Mouse (Mus musculus) CH12.LX (cell line): ENCODE data around the gene Tll2. TPM values are rescaled to one million over a fixed set of nuclear protein-coding genes. Genes with fewer than 3 reads are reported as not detected.

Experiments
- DNase-seq: peaks from one replicate; pipeline ENCODE4 v3.0.0-alpha.2; 2013; ENCODE audit errors: extremely low read depth
- H3K27ac ChIP-seq: 2 replicates; pipeline ENCODE4 v1.5.1; 2012; ENCODE audit warnings: low read depth, mild to moderate bottlenecking, control low read depth, moderate library complexity; ENCODE audit not compliant: insufficient read depth
- H3K27me3 ChIP-seq: replicated peaks from 2 replicates; pipeline ENCODE3; 2012; ENCODE audit warnings: inconsistent platforms
- H3K36me3 ChIP-seq, 2 experiments: replicated peaks in 1 of 2; 2 replicates each; pipeline versions ENCODE3 to v1.6.1; 2012; ENCODE audit warnings: inconsistent platforms in 1 of 2, low read length in 1 of 2, mild to moderate bottlenecking in 1 of 2, mixed read lengths in 1 of 2, moderate library complexity in 1 of 2; ENCODE audit not compliant: control insufficient read depth in 1 of 2, insufficient read depth in 1 of 2
- H3K4me1 ChIP-seq, 2 experiments: 2 replicates each; pipeline ENCODE4 v1.6.1; 2012; ENCODE audit warnings: inconsistent platforms in 1 of 2, moderate library complexity in 1 of 2; ENCODE audit not compliant: insufficient read depth in 2 of 2, control insufficient read depth in 1 of 2
- H3K4me2 ChIP-seq: 2 replicates; pipeline ENCODE4 v1.6.1; 2012; ENCODE audit warnings: low read depth, mild to moderate bottlenecking, control low read depth; ENCODE audit not compliant: poor library complexity, insufficient read depth, severe bottlenecking
- H3K4me3 ChIP-seq, 3 experiments: fragments of 150-350 bp in 1 of 3; sonication (generic) in 1 of 3; replicated peaks in 1 of 3; 2 replicates each; pipeline versions ENCODE3 to v1.5.1; 2011 to 2012; ENCODE audit warnings: low read depth in 2 of 3, low read length in 2 of 3, mild to moderate bottlenecking in 2 of 3, moderate library complexity in 2 of 3, control low read depth in 1 of 3, improper control_type of control experiment in 1 of 3, inconsistent platforms in 1 of 3, mixed read lengths in 1 of 3; ENCODE audit not compliant: poor library complexity in 1 of 3
- H3K79me2 ChIP-seq: replicated peaks from 2 replicates; pipeline ENCODE4 v1.6.1; 2012; ENCODE audit warnings: mild to moderate bottlenecking, moderate library complexity; ENCODE audit not compliant: control insufficient read depth, poor library complexity, insufficient read depth, severe bottlenecking; ENCODE audit errors: extremely low read depth
- H3K9ac ChIP-seq: 2 replicates; pipeline ENCODE4 v1.6.1; 2012; ENCODE audit warnings: low read depth, mild to moderate bottlenecking, control low read depth, moderate library complexity; ENCODE audit not compliant: insufficient read depth
- H3K9me3 ChIP-seq: replicated peaks from 2 replicates; pipeline ENCODE3; 2012; ENCODE audit warnings: low read length, inconsistent platforms, mixed read lengths
- BHLHE40 ChIP-seq: IDR thresholded peaks from 2 replicates; pipeline ENCODE4 v1.6.1; 2011; ENCODE audit warnings: mild to moderate bottlenecking, low read depth, low read length, improper control_type of control experiment
- CHD1 ChIP-seq: IDR thresholded peaks from 2 replicates; pipeline ENCODE4 v1.6.1; 2012; ENCODE audit warnings: low read depth, low read length, improper control_type of control experiment, inconsistent platforms
- CTCF ChIP-seq, 2 experiments: IDR thresholded peaks in 1 of 2; conservative IDR thresholded peaks in 1 of 2; 2 replicates each; pipeline ENCODE4 v1.5.1; 2011 to 2012; ENCODE audit warnings: low read depth in 2 of 2, low read length in 2 of 2, improper control_type of control experiment in 1 of 2, inconsistent platforms in 1 of 2, mild to moderate bottlenecking in 1 of 2, moderate library complexity in 1 of 2
- EP300 ChIP-seq: IDR thresholded peaks from 2 replicates; pipeline ENCODE4 v1.6.1; 2011; ENCODE audit warnings: low read length, improper control_type of control experiment
- HCFC1 ChIP-seq: IDR thresholded peaks from 2 replicates; pipeline ENCODE4 v1.6.1; 2012; ENCODE audit warnings: low read depth, mild to moderate bottlenecking, inconsistent platforms, low read length, improper control_type of control experiment
- IRF4 ChIP-seq: IDR thresholded peaks from 2 replicates; pipeline ENCODE4 v1.6.1; 2014; ENCODE audit warnings: low read depth, mild to moderate bottlenecking, inconsistent platforms, low read length, improper control_type of control experiment
- JUN ChIP-seq: IDR thresholded peaks from 2 replicates; pipeline ENCODE4 v1.6.1; 2011; ENCODE audit warnings: low read depth, mild to moderate bottlenecking, low read length, improper control_type of control experiment, moderate library complexity; ENCODE audit not compliant: insufficient read depth
- JUND ChIP-seq: conservative IDR thresholded peaks from 2 replicates; pipeline ENCODE4 v1.6.1; 2011; ENCODE audit warnings: low read depth, low read length, improper control_type of control experiment
- MAZ ChIP-seq: IDR thresholded peaks from 2 replicates; pipeline ENCODE4 v1.6.1; 2012; ENCODE audit warnings: low read depth, mild to moderate bottlenecking, inconsistent platforms, low read length, improper control_type of control experiment, moderate library complexity
- MEF2A ChIP-seq: IDR thresholded peaks from 2 replicates; pipeline ENCODE4 v1.6.1; 2014; ENCODE audit warnings: low read depth, mild to moderate bottlenecking, inconsistent platforms, low read length, improper control_type of control experiment, borderline replicate concordance
- MXI1 ChIP-seq: IDR thresholded peaks from 2 replicates; pipeline ENCODE4 v1.6.1; 2011; ENCODE audit warnings: mild to moderate bottlenecking, low read depth, low read length, improper control_type of control experiment
- MYC ChIP-seq: IDR thresholded peaks from 2 replicates; pipeline ENCODE4 v1.6.1; 2011; ENCODE audit warnings: low read depth, mild to moderate bottlenecking, improper control_type of control experiment, low read length
- POLR2A ChIP-seq: IDR thresholded peaks from 2 replicates; pipeline ENCODE4 v1.6.1; 2011; ENCODE audit warnings: low read depth, mild to moderate bottlenecking, improper control_type of control experiment, low read length
- RCOR1 ChIP-seq: conservative IDR thresholded peaks from 2 replicates; pipeline ENCODE4 v1.6.1; 2012; ENCODE audit warnings: low read depth, mild to moderate bottlenecking, inconsistent platforms, low read length, improper control_type of control experiment
- SIN3A ChIP-seq: IDR thresholded peaks from 2 replicates; pipeline ENCODE4 v1.6.1; 2012; ENCODE audit warnings: low read length, improper control_type of control experiment, inconsistent platforms
- SMC3 ChIP-seq: IDR thresholded peaks from 2 replicates; pipeline ENCODE4 v1.6.1; 2011; ENCODE audit warnings: low read depth, low read length, improper control_type of control experiment
- TBP ChIP-seq: conservative IDR thresholded peaks from 2 replicates; pipeline ENCODE4 v1.6.1; 2011; ENCODE audit warnings: low read depth, low read length, improper control_type of control experiment
- UBTF ChIP-seq: IDR thresholded peaks from 2 replicates; pipeline ENCODE4 v1.6.1; 2012; ENCODE audit warnings: low read depth, mild to moderate bottlenecking, inconsistent platforms, low read length, improper control_type of control experiment, moderate library complexity
- USF2 ChIP-seq: conservative IDR thresholded peaks from 2 replicates; pipeline ENCODE4 v1.6.1; 2011; ENCODE audit warnings: low read depth, low read length, improper control_type of control experiment
- ZC3H11A ChIP-seq: IDR thresholded peaks from 2 replicates; pipeline ENCODE4 v1.6.1; 2012; ENCODE audit warnings: low read depth, mild to moderate bottlenecking, inconsistent platforms, low read length, improper control_type of control experiment
- ZMIZ1 ChIP-seq: IDR thresholded peaks from 2 replicates; pipeline ENCODE4 v1.6.1; 2012; ENCODE audit warnings: low read depth, mild to moderate bottlenecking, inconsistent platforms, low read length, improper control_type of control experiment
- dilution Hi-C: fragments of 300-500 bp; cut with MboI; formaldehyde crosslinking; loops from 2 replicates; pipeline ENCODE4 v1.14.3; 2020; ENCODE audit warnings: low sequenced_read_pairs; ENCODE audit not compliant: extremely low pct_unique_long_range_greater_than_20kb, extremely low pct_ligation_motif_present
- in situ Hi-C: fragments of 300-500 bp; cut with MboI; formaldehyde crosslinking; loops from 3 replicates; pipeline ENCODE4 v1.14.3; 2019; ENCODE audit warnings: low sequenced_read_pairs, low pct_ligation_motif_present, low pct_unique_long_range_greater_than_20kb, mixed read lengths
- polyA plus RNA-seq: library from polyadenylated mRNA; unstranded; fragments of >175 nt; gene quantifications from 2 replicates; pipeline ENCODE4 v1.2.1, GENCODE M21; 2012; ENCODE audit warnings: low read depth; ENCODE audit not compliant: insufficient read length
- total RNA-seq, 2 experiments: library from RNA; depleted of rRNA; stranded (reverse); fragments of 300-350 nt in 1 of 2; fragments of >200 nt in 1 of 2; gene quantifications; 2 replicates each; pipeline ENCODE4 v1.2.3; 2012 to 2014

Tll2 gene
- total and polyA plus RNA-seq, 3 experiments: not detected

DNA sequence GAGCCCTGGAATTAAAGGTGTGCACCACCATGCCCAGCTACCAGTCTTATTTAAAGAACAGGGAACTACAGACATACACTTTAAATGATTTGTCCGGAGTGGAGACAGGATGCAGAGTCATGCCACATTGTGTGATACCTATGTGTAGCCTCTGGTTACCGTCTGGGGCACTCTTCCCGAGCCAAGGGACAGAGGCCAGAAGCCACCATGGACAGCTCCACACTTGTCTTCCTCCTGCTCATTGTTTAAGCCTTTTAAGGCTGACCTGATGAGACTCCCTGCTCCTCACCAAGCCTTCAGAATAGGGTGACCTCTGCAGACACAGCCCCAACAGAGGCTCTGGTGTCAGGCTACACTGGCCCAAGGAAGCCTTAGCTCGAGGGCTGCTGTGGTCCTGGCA, 67.0 kb downstream of the Tll2 start:
- H3K4me1 ChIP-seq: no peaks in the 10 kb centered on the region
- H3K27ac ChIP-seq: no peak overlapping the region
- no peak overlapping the region for H3K4me2 ChIP-seq
- in situ Hi-C loops: no loop called here
- H3K9me3 ChIP-seq: peaks cover 2% of the 10 kb centered on the region
- H3K4me3 ChIP-seq: no peak overlapping the region
- no peaks in the 10 kb centered on the region for H3K36me3 ChIP-seq
- dilution Hi-C loops: no loop called here
- no peaks in the 10 kb centered on the region for H3K79me2 ChIP-seq
- peaks cover 10% of the 10 kb centered on the region for H3K27me3 ChIP-seq
- DNase-seq: peak; percentile 4
- TF ChIP-seq MEF2A: no peak
- no peak for TF ChIP-seq BHLHE40
- TF ChIP-seq JUND: no peak
- TF ChIP-seq POLR2A: no peak
- TF ChIP-seq UBTF: no peak
- no peak for TF ChIP-seq CTCF (conservative IDR thresholded peaks at IDR 0.05 in 1 of 2, IDR thresholded peaks at IDR 0.05 in 1 of 2; ENCODE audit: low read depth in 2 of 2, low read length in 2 of 2)
- no peak for TF ChIP-seq ZMIZ1
- TF ChIP-seq MAZ: no peak
- TF ChIP-seq, all 38 proteins: peak for 0
- no peak overlapping the region for H3K9ac ChIP-seq

GRCm38 (mm10) chr19:41123009-41123408, 83.6 kb downstream of the Tll2 start:
- no peak for TF ChIP-seq EP300
- TF ChIP-seq TBP: no peak
- TF ChIP-seq POLR2A: no peak
- no peak for TF ChIP-seq JUND
- TF ChIP-seq, all 38 proteins: peak for 0
- H3K9ac ChIP-seq: no peak overlapping the region
- no peaks in the 10 kb centered on the region for H3K79me2 ChIP-seq
- DNase-seq: no peak
- no peak overlapping the region for H3K4me2 ChIP-seq
- dilution Hi-C loops (no loop called here), in situ Hi-C loops (no loop called here)
- peaks cover 0 to 2% of the 10 kb centered on the region in 2 experiments; a peak in 1 of 4 replicates for H3K4me1 ChIP-seq
- no peak overlapping the region for H3K27ac ChIP-seq
- peaks cover 11% of the 10 kb centered on the region for H3K27me3 ChIP-seq
- H3K36me3 ChIP-seq: no peaks in the 10 kb centered on the region
- H3K9me3 ChIP-seq: no peaks in the 10 kb centered on the region
- H3K4me3 ChIP-seq: no peak overlapping the region

DNA sequence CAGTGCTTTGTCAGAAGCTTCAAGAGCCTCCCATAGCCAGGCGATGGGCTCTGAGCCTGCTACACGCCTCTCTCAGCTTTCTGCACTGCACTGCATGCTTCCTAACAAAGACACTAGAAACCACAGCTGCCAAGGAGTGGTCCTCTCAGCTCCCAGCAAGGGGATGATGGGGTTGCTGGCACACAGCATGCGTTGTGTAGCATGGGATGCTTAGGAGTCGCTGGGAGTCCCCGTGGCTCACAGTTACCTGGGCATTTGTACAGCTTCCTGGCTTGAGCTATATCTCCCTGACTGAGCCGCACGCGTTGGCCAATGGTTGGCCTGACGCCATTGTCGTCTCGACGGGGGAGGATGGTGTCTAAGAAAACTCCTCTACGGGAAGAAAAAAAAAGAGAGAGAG, 86.7 kb downstream of the Tll2 start:
- dilution Hi-C loops (no loop called here), in situ Hi-C loops (no loop called here)
- TF ChIP-seq JUND: no peak
- TF ChIP-seq ZC3H11A: no peak
- no peak for TF ChIP-seq USF2
- no peak for TF ChIP-seq IRF4
- TF ChIP-seq UBTF: no peak
- TF ChIP-seq MEF2A: no peak
- TF ChIP-seq JUN: no peak
- no peak for TF ChIP-seq MXI1
- no peak for TF ChIP-seq HCFC1
- no peak for TF ChIP-seq MYC
- TF ChIP-seq SMC3: no peak
- TF ChIP-seq SIN3A: no peak
- TF ChIP-seq RCOR1: no peak
- TF ChIP-seq CHD1: no peak
- no peak overlapping the region for H3K27ac ChIP-seq
- H3K9ac ChIP-seq: no peak overlapping the region
- H3K4me3 ChIP-seq: no peak overlapping the region
- peaks cover 0 to 2% of the 10 kb centered on the region in 2 experiments; a peak in 1 of 4 replicates for H3K4me1 ChIP-seq
- H3K36me3 ChIP-seq: no peaks in the 10 kb centered on the region
- peaks cover 21% of the 10 kb centered on the region for H3K27me3 ChIP-seq
- no peak for DNase-seq
- H3K9me3 ChIP-seq: no peaks in the 10 kb centered on the region
- no peaks in the 10 kb centered on the region for H3K79me2 ChIP-seq
- H3K4me2 ChIP-seq: no peak overlapping the region
